Mouse (Mus musculus): ENCODE measurements around the gene Slc25a53. TPM values are rescaled to one million over a fixed set of nuclear protein-coding genes. Genes with fewer than 3 reads are reported as not detected.
"Not testable (repeated sequence)": the region's sequence is repeated elsewhere in the genome, so short reads cannot be mapped to it uniquely, and the experiment has no call there.

Slc25a53 gene
- polyA plus RNA-seq, 1 experiment from 2014 or later = 9.2 TPM

DNA sequence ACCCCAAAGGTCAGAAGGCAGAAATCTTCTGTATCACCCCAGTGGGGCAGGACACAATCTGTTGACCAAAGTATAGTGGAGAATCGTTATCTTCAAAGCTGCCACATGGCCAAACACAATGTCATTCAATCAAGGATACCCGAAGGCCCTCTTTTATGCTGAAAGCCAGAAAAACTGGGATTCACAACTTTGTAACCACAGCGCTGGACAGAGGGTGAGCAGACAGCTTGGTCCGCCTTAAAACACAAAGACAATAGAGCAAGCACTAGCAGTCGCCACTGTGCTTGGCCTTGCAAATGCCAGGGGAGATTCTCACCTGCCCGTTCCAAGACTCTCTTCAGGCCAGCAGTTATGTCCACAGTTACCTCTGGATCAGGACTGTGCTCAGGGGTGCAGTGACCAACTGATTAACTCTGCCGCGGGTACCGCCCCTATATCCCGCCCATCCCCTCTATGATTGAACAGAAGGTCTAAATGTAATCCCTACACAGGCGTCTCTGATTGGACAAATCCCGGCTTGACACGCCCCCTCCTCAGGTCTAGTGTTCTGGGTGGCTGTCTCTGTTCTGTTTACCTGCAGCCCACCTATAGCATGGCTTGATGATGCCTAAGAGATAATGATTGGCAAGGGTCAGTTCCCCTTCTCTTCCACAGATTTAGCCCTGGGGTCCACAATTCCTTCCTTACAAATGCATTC, 80.4 kb downstream of the Slc25a53 start:
- Histone ChIP-seq H3K4me2 (peak overlapping the region; percentile 46), H3K4me3 (replicated peaks) (peak overlapping the region; percentile 27)
- peak; percentile 95 for ATAC-seq (ENCODE audit: insufficient read depth, low FRiP score, low read depth)
- not testable (repeated sequence) for H3K4me1 ChIP-seq; H3K27ac ChIP-seq; H3K9me3 ChIP-seq; H3K36me3 ChIP-seq; H3K27me3 ChIP-seq (replicated peaks); H3K9ac ChIP-seq
- 26% methylated on average over 13 of the region's 13 CpGs for WGBS

DNA sequence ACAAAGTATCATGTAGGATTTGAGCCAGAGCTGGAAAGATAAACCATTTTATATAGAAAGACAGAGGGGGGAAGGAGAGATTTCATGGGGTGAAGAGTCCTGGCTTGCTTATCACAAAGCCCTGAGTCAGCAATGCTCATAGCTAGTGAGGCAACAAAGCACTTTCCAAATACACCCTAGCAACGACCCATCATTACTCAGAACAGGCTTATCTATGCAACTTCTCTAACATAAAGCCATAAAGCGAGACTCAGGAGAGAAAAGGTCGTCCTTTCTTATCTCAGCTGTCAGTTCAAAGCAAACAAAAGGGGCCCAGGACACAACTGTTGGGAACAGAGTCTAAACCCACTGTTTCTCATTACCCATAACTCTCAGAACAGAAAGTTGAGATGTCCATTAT, 100.1 kb downstream of the Slc25a53 start:
- Histone ChIP-seq H3K4me2 (no peak overlapping the region), H3K4me3 (replicated peaks) (no peak overlapping the region), H3K9me3 (no peaks in the 10 kb centered on the region), H3K27me3 (replicated peaks) (no peaks in the 10 kb centered on the region), H3K27ac (no peak overlapping the region), H3K4me1 (no peaks in the 10 kb centered on the region), H3K36me3 (no peaks in the 10 kb centered on the region), H3K9ac (no peak overlapping the region)
- 20% methylated on average over 3 of the region's 3 CpGs for WGBS
- ATAC-seq (ENCODE audit: insufficient read depth, low FRiP score, low read depth) = no peak; the same call in 1 of the 2 replicates

Other genes with a start within 250 kb of the Slc25a53 start
- gene Plp1, start 215.6 kb downstream of the Slc25a53 start, polyA plus RNA-seq (2015; fragmentation: Nextera tagmentation; extraction: Ambion mirVana) = 4.7 and 5.2 TPM in 2 replicates
- gene Rab9b, start 169.5 kb downstream of the Slc25a53 start, polyA plus RNA-seq (2015; fragmentation: Nextera tagmentation; extraction: Ambion mirVana) = 0.57 and 0.62 TPM in 2 replicates
- not detected in 2 replicates for gene H2bfm, start 111.0 kb downstream of the Slc25a53 start, polyA plus RNA-seq (2015; fragmentation: Nextera tagmentation; extraction: Ambion mirVana)
- 41.3 and 52.1 TPM in 2 replicates for gene Tmsb15b2, start 62.8 kb downstream of the Slc25a53 start, polyA plus RNA-seq (2015; fragmentation: Nextera tagmentation; extraction: Ambion mirVana)
- gene Tmsb15l, start 61.4 kb downstream of the Slc25a53 start, polyA plus RNA-seq (2015; fragmentation: Nextera tagmentation; extraction: Ambion mirVana) = 5.5 and 5.7 TPM in 2 replicates
- 24.8 and 26.4 TPM in 2 replicates for gene Tmsb15b1, start 61.4 kb downstream of the Slc25a53 start, polyA plus RNA-seq (2015; fragmentation: Nextera tagmentation; extraction: Ambion mirVana)
- 17.5 and 18.2 TPM in 2 replicates for gene Zcchc18, start 45.1 kb downstream of the Slc25a53 start, polyA plus RNA-seq (2015; fragmentation: Nextera tagmentation; extraction: Ambion mirVana)
- 5.6 and 6.5 TPM in 2 replicates for gene Fam199x, start 11.3 kb upstream of the Slc25a53 start, polyA plus RNA-seq (2015; fragmentation: Nextera tagmentation; extraction: Ambion mirVana)
- not detected in 2 replicates for gene Esx1, start 83.8 kb upstream of the Slc25a53 start, polyA plus RNA-seq (2015; fragmentation: Nextera tagmentation; extraction: Ambion mirVana)

Data from stomach, embryonic 15.5 days (tissue).